Mouse (Mus musculus) heart, embryonic 14.5 days (tissue): ENCODE results near the gene Adamtsl5. TPM values are rescaled to one million over a fixed set of nuclear protein-coding genes. Genes with fewer than 3 reads are reported as not detected.
"Not testable (repeated sequence)": the region's sequence is repeated elsewhere in the genome, so short reads cannot be mapped to it uniquely, and the experiment has no call there.

ENCODE experiments used
- ATAC-seq: fragments of 200-750 bp; cut with Nextera tagmentation; 2 replicates; pipeline ENCODE4 v1.8.0; 2017; ENCODE audit warnings: low read depth, moderate TSS enrichment; ENCODE audit not compliant: insufficient number of reproducible peaks, insufficient read depth, low FRiP score
- H3K27ac ChIP-seq, 2 experiments: fragments of 200-500 bp in 1 of 2; fragments of 300-500 bp in 1 of 2; sonication (generic) in 1 of 2; replicated peaks in 1 of 2; 2 replicates each; pipeline ENCODE4 v1.5.1; 2012 to 2014; ENCODE audit warnings: low read depth in 2 of 2, low read length in 2 of 2, control low read depth in 1 of 2, mild to moderate bottlenecking in 1 of 2, mixed read lengths in 1 of 2; ENCODE audit not compliant: control insufficient read depth in 1 of 2, insufficient read depth in 1 of 2
- H3K27me3 ChIP-seq: fragments of 300-500 bp; sonication (generic); 2 replicates; pipeline ENCODE4 v1.6.1; 2014; ENCODE audit warnings: mild to moderate bottlenecking, low read length, control low read depth; ENCODE audit not compliant: control insufficient read depth, insufficient read depth
- H3K36me3 ChIP-seq: fragments of 300-500 bp; sonication (generic); 2 replicates; pipeline ENCODE4 v1.6.1; 2014; ENCODE audit warnings: mild to moderate bottlenecking, control low read depth, low read length, mixed read lengths; ENCODE audit not compliant: control insufficient read depth, insufficient read depth
- H3K4me1 ChIP-seq, 2 experiments: fragments of 200-500 bp in 1 of 2; fragments of 300-500 bp in 1 of 2; sonication (generic) in 1 of 2; 2 replicates each; pipeline ENCODE4 v1.6.1; 2012 to 2014; ENCODE audit warnings: low read length in 2 of 2, control low read depth in 1 of 2, mixed read lengths in 1 of 2; ENCODE audit not compliant: control insufficient read depth in 2 of 2, insufficient read depth in 2 of 2
- H3K4me2 ChIP-seq: fragments of 300-500 bp; sonication (generic); 2 replicates; pipeline ENCODE4 v1.6.1; 2014; ENCODE audit warnings: mild to moderate bottlenecking, low read length
- H3K4me3 ChIP-seq, 2 experiments: fragments of 200-500 bp in 1 of 2; fragments of 300-500 bp in 1 of 2; sonication (generic) in 1 of 2; 2 replicates each; pipeline ENCODE4 v1.5.1; 2012 to 2014; ENCODE audit warnings: low read length in 2 of 2, mild to moderate bottlenecking in 2 of 2, control low read depth in 1 of 2, low read depth in 1 of 2, moderate library complexity in 1 of 2; ENCODE audit not compliant: control insufficient read depth in 1 of 2, insufficient read depth in 1 of 2
- H3K9ac ChIP-seq: fragments of 300-500 bp; sonication (generic); 2 replicates; pipeline ENCODE4 v1.6.1; 2014; ENCODE audit warnings: mild to moderate bottlenecking, low read length
- H3K9me3 ChIP-seq: fragments of 300-500 bp; sonication (generic); 2 replicates; pipeline ENCODE4 v1.6.1; 2016; ENCODE audit warnings: low read length, control low read depth; ENCODE audit not compliant: control insufficient read depth
- WGBS: fragments of 180-500 bp; shearing (Covaris S2); extraction: QIAGEN DNeasy Blood & Tissue Kit; methylation state at CpG from one replicate; pipeline ENCODE4 v1.1.7; 2014; 5-methylcytosine and 5-hydroxymethylcytosine counted together
- polyA plus RNA-seq: library from polyadenylated mRNA; unstranded; fragments of >200 nt; fragmentation: Nextera tagmentation; extraction: Ambion mirVana; gene quantifications from 2 replicates; pipeline ENCODE4 v1.2.1, GENCODE M21; 2014

Adamtsl5 gene
- polyA plus RNA-seq, 1 experiment from 2014 or later: 7.8 TPM

DNA sequence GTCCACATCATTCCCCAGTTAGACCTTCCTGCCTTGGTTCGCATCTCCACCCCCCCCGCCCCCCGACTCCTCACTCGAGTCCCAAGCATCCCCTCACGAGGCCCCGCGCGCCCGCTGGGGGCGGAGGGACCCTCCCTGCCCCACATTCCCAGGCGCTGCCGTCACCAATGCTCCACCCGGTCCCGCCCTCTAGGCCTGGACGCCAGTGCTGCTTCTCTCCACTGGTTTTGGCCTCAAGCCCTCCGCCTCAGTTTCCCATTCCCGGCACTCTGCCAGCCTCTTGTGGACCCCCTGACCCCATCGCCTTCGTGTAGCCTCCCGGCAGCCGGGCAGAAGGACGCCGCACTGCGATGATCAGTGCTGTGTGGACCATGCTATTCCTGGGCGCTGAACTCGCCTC lies 769 bp upstream of the Adamtsl5 start:
- no peaks in the 10 kb centered on the region for H3K9me3 ChIP-seq
- no peaks in the 10 kb centered on the region for H3K36me3 ChIP-seq
- H3K9ac ChIP-seq: peak overlapping the region; percentile 73; the same call in 1 of the 2 replicates
- WGBS: 15% methylated on average over 26 of the region's 26 CpGs
- peak overlapping the region; percentile 72 for H3K4me2 ChIP-seq
- H3K4me1 ChIP-seq: peaks cover 12 to 37% of the 10 kb centered on the region in 2 experiments; a peak in 3 of 4 replicates
- H3K27me3 ChIP-seq: peaks cover 84% of the 10 kb centered on the region
- H3K4me3 ChIP-seq: peak overlapping the region; percentile 41 to 44; a peak in 3 of 4 replicates
- 0 out of 4 replicates have a peak overlapping the region, but pooled peaks of 1 of the 2 experiments have one; percentile 19 for H3K27ac ChIP-seq
- no peak for ATAC-seq

DNA sequence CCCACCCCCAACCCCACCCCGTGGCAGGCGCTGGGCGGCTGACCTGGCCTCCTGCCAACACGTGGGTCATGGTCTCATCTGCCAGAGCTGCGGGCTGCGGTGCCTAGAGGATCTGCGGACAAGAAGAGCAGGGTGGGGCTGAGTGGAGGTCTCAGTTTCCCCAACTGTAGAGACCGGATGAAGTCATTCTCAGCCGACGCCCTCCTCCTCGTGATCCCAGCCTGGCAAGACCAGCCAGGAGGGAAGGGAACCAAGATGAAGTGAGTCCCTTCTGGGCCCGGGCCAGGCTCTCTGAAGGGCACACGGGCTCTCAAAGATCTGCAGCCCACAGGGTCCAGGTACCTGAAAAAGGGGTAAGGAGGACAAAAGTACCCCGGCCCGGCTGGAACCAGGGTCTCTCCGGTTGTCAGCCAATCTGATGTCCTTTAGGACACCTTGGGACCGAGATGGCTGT lies 671 bp downstream of the Adamtsl5 start:
- Histone ChIP-seq H3K9ac (peak overlapping the region; percentile 73), H3K4me1 (peaks cover 17 to 50% of the 10 kb centered on the region in 2 experiments; a peak in 3 of 4 replicates), H3K27ac (no peak overlapping the region), H3K9me3 (no peaks in the 10 kb centered on the region), H3K27me3 (peaks cover 88% of the 10 kb centered on the region), H3K4me2 (peak overlapping the region; percentile 72), H3K4me3 (peak overlapping the region; percentile 41 to 44), H3K36me3 (no peaks in the 10 kb centered on the region)
- no peak for ATAC-seq
- WGBS: 10% methylated on average over 17 of the region's 17 CpGs

DNA sequence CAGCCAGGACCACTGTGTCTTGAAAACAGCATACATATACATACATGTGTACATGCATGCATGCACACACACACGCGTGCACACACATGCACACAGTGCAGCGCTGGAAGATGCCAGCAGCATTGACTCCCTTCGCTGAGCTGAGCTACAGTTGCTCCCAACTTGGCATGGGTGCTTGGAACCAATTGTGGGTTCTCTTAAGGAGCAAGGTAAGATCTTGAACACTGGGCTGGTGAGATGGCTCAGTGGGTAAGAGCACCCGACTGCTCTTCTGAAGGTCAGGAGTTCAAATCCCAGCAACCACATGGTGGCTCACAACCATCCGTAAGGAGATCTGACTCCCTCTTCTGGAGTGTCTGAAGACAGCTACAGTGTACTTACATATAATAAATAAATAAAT lies 2.3 kb downstream of the Adamtsl5 start:
- not testable (repeated sequence) for H3K9me3 ChIP-seq, H3K27ac ChIP-seq, H3K36me3 ChIP-seq, H3K9ac ChIP-seq, ATAC-seq, H3K4me2 ChIP-seq, H3K4me3 ChIP-seq
- peaks cover 91% of the 10 kb centered on the region for H3K27me3 ChIP-seq
- peaks cover 19 to 56% of the 10 kb centered on the region in 2 experiments; a peak in 3 of 4 replicates for H3K4me1 ChIP-seq
- WGBS: 91% methylated on average over 5 of the region's 6 CpGs

DNA sequence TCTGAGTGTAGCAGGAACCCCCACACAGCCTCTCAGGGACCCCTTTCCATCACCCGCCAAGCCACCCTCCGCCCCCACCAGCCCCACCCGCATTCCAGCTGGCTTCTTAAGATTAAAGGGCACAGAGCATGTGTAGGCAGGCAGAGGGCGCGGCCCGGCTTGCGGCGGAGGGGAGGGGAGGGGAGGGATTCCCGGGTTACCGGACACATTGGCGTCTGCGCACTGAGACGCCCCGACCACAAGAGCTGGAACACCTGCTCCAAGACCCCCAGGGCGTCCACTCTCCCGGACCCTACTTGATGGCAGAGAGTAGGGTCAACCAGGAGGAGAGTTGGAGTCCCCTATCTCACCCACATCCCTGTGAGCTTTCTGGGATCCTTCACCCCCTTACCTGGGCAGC lies 3.1 kb downstream of the Adamtsl5 start:
- Histone ChIP-seq H3K27ac (no peak overlapping the region), H3K9me3 (no peaks in the 10 kb centered on the region), H3K4me2 (no peak overlapping the region), H3K4me3 (no peak overlapping the region), H3K27me3 (peaks cover 93% of the 10 kb centered on the region), H3K4me1 (peaks cover 19 to 56% of the 10 kb centered on the region in 2 experiments; a peak in 3 of 4 replicates), H3K9ac (no peak overlapping the region; the same call in 1 of the 2 replicates), H3K36me3 (no peaks in the 10 kb centered on the region)
- no peak for ATAC-seq
- 7% methylated on average over 16 of the region's 16 CpGs for WGBS

DNA sequence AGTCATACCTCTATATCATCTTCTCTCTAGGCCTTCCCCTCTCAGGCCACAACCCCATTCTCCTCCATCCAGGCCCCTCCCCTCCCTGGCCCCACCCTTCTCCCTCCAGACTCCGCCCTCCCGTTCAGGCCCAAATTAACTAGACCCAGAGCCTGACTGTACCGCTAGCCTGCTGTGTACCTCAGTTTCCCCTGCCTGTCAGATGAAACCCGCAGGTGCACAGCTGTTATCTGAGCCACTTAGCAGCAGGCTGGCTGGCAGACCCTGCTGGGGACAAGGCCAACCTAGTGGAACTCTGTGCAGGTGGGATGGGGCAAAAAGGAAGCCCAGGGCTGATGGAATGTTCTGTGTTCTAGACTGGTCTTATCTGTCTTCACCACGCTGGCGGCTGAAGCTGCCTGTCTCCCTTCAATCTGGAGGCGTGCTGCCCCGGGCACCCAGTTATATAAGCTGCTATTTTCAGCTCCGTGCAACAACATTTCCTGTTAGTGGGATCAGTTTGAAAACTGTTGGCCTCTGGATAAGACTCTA lies 4.0 kb downstream of the Adamtsl5 start:
- H3K9me3 ChIP-seq: no peaks in the 10 kb centered on the region
- H3K4me3 ChIP-seq: no peak overlapping the region
- ATAC-seq: no peak
- no peak overlapping the region for H3K4me2 ChIP-seq
- 22% methylated on average over 9 of the region's 9 CpGs for WGBS
- peaks cover 87% of the 10 kb centered on the region for H3K27me3 ChIP-seq
- no peak overlapping the region for H3K9ac ChIP-seq
- peaks cover 18 to 54% of the 10 kb centered on the region in 2 experiments; a peak in 3 of 4 replicates for H3K4me1 ChIP-seq
- no peak overlapping the region for H3K27ac ChIP-seq
- H3K36me3 ChIP-seq: no peaks in the 10 kb centered on the region

DNA sequence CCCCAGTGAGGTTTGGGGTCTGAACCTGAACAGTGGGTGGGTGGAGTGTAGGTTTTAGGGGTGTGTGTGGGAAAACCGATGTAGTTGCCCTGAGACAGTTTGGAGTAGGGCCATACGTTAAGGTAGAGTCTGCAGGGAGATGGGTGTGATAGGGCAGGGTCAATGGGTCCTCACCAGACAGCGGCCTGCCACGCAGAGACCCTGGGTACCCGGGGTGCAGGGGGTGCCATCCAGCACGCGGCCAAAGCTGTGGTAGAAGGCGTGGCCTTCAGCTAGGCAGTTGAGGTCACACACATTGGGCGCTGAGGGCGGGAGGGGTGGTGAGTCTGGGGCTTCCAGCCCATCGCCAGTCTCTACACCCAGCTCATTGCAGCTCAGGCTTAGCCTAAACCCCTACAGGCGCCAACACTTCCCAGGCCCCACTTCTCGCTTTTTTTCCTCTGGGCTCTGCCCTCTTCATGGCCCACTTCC lies 4.8 kb downstream of the Adamtsl5 start:
- H3K9ac ChIP-seq: peak overlapping the region; percentile 27; the same call in 1 of the 2 replicates
- peak overlapping the region in 1 of 2 experiments; percentile 27; a peak in 2 of 4 replicates for H3K4me3 ChIP-seq
- peaks cover 79% of the 10 kb centered on the region for H3K27me3 ChIP-seq
- H3K27ac ChIP-seq: no peak overlapping the region
- ATAC-seq: no peak; the same call in 1 of the 2 replicates
- no peaks in the 10 kb centered on the region for H3K36me3 ChIP-seq
- H3K4me2 ChIP-seq: peak overlapping the region; percentile 59
- H3K9me3 ChIP-seq: no peaks in the 10 kb centered on the region
- 37% methylated on average over 13 of the region's 13 CpGs for WGBS
- peaks cover 13 to 47% of the 10 kb centered on the region in 2 experiments; a peak in 3 of 4 replicates for H3K4me1 ChIP-seq

DNA sequence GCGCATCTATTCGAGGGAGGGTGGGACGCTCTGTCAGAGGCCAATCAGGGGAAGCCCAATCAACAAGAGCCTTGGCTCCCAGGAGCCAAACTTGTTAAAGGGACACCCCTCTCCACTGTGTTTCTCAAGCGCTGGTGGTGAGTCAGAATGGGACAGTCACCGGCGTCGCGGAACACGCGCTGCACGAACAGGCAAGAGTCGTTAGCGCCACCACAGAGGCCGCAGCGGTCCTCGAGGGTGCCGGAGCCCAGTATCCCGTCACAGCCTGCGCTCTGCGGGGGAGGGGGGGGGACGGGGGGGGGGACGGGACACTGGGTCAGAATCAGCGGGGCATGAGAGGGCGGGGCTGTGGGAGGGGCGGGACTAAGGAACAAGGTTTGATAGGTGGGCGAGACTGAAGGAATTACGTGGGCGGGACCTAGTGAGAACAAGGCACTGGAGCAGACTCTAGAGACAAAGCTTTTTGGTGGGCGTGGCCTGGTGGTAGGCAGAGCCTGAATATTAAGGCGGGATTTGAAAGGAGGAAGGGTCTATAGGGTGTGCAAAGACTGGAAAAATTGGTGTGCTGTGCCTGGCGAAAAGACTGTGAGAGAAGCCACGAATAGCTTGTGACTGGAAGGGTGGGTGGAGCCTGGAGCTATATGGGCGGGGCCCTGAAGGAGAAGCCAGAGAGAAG lies 5.3 kb downstream of the Adamtsl5 start:
- Histone ChIP-seq H3K4me2 (peak overlapping the region; percentile 59), H3K9ac (0 out of 2 replicates have a peak overlapping the region, but pooled peaks have one; percentile 8), H3K4me3 (peak overlapping the region; percentile 10 to 27; a peak in 3 of 4 replicates), H3K9me3 (no peaks in the 10 kb centered on the region), H3K27ac (no peak overlapping the region), H3K36me3 (no peaks in the 10 kb centered on the region), H3K4me1 (peaks cover 12 to 41% of the 10 kb centered on the region in 2 experiments; a peak in 3 of 4 replicates), H3K27me3 (peaks cover 74% of the 10 kb centered on the region)
- peak; percentile 58 for ATAC-seq
- 1% methylated on average over 33 of the region's 33 CpGs for WGBS
